Mouse (Mus musculus): ENCODE measurements at regions not wholly inside any gene's neighbourhood (a gene's known extent, or its start where the extent isn't known, plus 50 kb on each side); places are given as distances from the start of the nearest gene placed in this dataset.

GRCm38 (mm10) chr9:113160011-113160410 is 548.0 kb downstream of the Pdcd6ip start:
- TF ChIP-seq TCF12 (IDR thresholded peaks at IDR 0.05; ENCODE audit: insufficient read depth, poor library complexity, severe bottlenecking) = no peak
- TF ChIP-seq MAX (IDR thresholded peaks at IDR 0.05; ENCODE audit: low read depth) = no peak
- TF ChIP-seq MYOD1 (IDR thresholded peaks at IDR 0.05; ENCODE audit: control insufficient read depth in 1 of 3, insufficient read length in 2 of 3, low read depth in 2 of 3) = no peak
- TF ChIP-seq POLR2A (IDR thresholded peaks at IDR 0.05; ENCODE audit: insufficient read length, low read depth) = no peak
- no peak for TF ChIP-seq USF1 (IDR thresholded peaks at IDR 0.05; ENCODE audit: low read depth)
- no peak for TF ChIP-seq E2F4 (IDR thresholded peaks at IDR 0.05; ENCODE audit: insufficient read depth)
- TF ChIP-seq REST (IDR thresholded peaks at IDR 0.05; ENCODE audit: insufficient read depth, insufficient read length) = no peak
- TF ChIP-seq MYOG (IDR thresholded peaks at IDR 0.05; ENCODE audit: control insufficient read depth in 1 of 3, insufficient read depth in 1 of 3, insufficient read length in 2 of 3, low read depth in 2 of 3) = no peak
- no peak for TF ChIP-seq CEBPB (IDR thresholded peaks at IDR 0.05; ENCODE audit: insufficient read depth, poor library complexity, severe bottlenecking)
- no peak for TF ChIP-seq TCF3 (IDR thresholded peaks at IDR 0.05; ENCODE audit: insufficient read length, low read depth)

Measured in myocyte (in vitro differentiated cells).